Mouse (Mus musculus) urinary bladder, postnatal 0 days (tissue): ENCODE measurements around the gene Sult1a1. TPM values are rescaled to one million over a fixed set of nuclear protein-coding genes. Genes with fewer than 3 reads are reported as not detected.

Source experiments
- polyA plus RNA-seq: library from polyadenylated mRNA; unstranded; fragments of >200 nt; fragmentation: Nextera tagmentation; extraction: Ambion mirVana; gene quantifications from 2 replicates; pipeline ENCODE4 v1.2.1, GENCODE M21; 2015

The Sult1a1 gene
- polyA plus RNA-seq: 16.8 and 17.8 TPM in 2 replicates

DNA sequence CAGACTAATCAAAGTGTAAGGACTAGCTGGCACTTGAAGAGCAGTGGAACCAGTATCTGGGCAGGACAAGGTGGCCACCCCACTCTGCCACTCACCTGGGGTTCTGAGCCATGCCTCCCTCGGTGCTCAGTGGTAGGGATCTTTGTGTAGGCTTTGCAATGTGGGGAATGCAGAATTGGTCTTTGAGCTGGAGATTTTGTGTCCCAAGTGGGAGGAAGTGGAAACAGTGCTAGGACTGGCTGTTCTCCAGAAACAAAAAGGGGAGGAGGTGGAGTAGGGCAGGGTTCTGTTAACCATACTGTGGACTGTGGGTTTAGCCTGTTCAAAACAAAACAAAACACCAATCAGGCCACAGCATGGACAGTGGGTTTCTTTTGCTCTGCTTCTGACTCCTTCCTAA lies at the start of gene Sult1a1:
Gene Sult1a1 (minus strand): TSS at position 226 of the 400 bp plus-strand sequence.

GRCm38 (mm10) chr7:126707442-126708174 lies 31.4 kb upstream of the Sult1a1 start, which contains the start of gene Coro1a:
Coro1a (minus strand) TSS chr7:126707787.

DNA sequence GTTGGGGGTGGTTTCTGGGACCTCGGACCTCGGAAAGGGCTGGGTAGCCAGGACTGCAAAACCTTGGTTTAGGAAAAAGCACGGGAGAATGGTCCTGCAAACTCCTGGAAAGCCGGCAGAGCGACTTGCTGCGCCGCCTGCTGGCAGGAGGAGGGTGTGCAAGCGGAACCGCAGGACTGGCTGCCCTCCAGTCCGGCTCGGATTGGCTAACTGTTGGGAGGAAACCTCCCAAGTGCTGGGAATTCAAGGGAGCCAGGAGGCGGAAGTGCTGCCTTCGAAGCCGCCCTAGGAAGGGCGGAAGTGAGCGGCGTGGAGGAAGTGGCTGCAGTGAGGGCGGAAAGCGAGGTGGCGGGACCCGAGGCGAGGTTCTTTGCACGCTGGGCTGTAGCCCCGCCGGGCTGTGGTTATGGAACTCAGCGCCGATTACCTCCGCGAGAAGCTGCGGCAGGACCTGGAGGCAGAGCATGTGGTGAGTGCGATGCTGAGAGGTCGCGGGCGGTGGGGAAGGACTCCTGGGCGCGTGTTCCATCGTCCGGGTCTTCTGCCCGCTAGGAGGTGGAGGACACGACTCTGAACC lies 19.5 kb upstream of the Sult1a1 start, which contains the start of gene Slx1b:
Gene Slx1b (minus strand): TSS at position 154 of the 577 bp plus-strand sequence.

GRCm38 (mm10) chr7:126695210-126695611 lies 19.0 kb upstream of the Sult1a1 start, which contains the start of gene Bola2:
Bola2 (plus strand) TSS chr7:126695401.

GRCm38 (mm10) chr7:126649231-126650051 lies 26.8 kb downstream of the Sult1a1 start, which contains the start of gene Sgf29:
Sgf29 (plus strand) TSS chr7:126649309.

GRCm38 (mm10) chr7:126630824-126631518 lies 45.3 kb downstream of the Sult1a1 start, which contains the start of gene Nupr1:
Nupr1 (minus strand) TSS chr7:126630861.

Other genes with a start within 250 kb of the Sult1a1 start
- 14.2 and 17.6 TPM in 2 replicates for gene Rabep2, start 247.7 kb downstream of the Sult1a1 start, polyA plus RNA-seq
- gene Atp2a1, start 213.3 kb downstream of the Sult1a1 start, polyA plus RNA-seq: 0.41 and 0.55 TPM in 2 replicates
- 23.0 and 23.6 TPM in 2 replicates for gene Sh2b1, start 201.0 kb downstream of the Sult1a1 start, polyA plus RNA-seq
- gene Tufm, start 189.1 kb downstream of the Sult1a1 start, polyA plus RNA-seq: 55.4 and 60.2 TPM in 2 replicates
- gene Atxn2l, start 173.0 kb downstream of the Sult1a1 start, polyA plus RNA-seq: 23.0 and 25.2 TPM in 2 replicates
- 152 and 161 TPM in 2 replicates for gene Eif3c, start 110.0 kb downstream of the Sult1a1 start, polyA plus RNA-seq
- gene Apobr, start 91.5 kb downstream of the Sult1a1 start, polyA plus RNA-seq: 2.1 and 3.6 TPM in 2 replicates
- gene Cln3, start 90.6 kb downstream of the Sult1a1 start, polyA plus RNA-seq: 17.2 and 19.0 TPM in 2 replicates
- not detected in 2 replicates for gene Il27, start 81.5 kb downstream of the Sult1a1 start, polyA plus RNA-seq
- gene Nupr1, start 45.6 kb downstream of the Sult1a1 start, polyA plus RNA-seq: 62.7 and 73.5 TPM in 2 replicates
- gene Sgf29, start 27.1 kb downstream of the Sult1a1 start, polyA plus RNA-seq: 24.1 and 28.7 TPM in 2 replicates
- 81.7 and 98.8 TPM in 2 replicates for gene Bola2, start 19.0 kb upstream of the Sult1a1 start, polyA plus RNA-seq
- gene Slx1b, start 19.4 kb upstream of the Sult1a1 start, polyA plus RNA-seq: 4.7 and 5.1 TPM in 2 replicates
- gene Coro1a, start 31.4 kb upstream of the Sult1a1 start, polyA plus RNA-seq: 15.1 and 33.5 TPM in 2 replicates
- 58.5 and 65.2 TPM in 2 replicates for gene Mapk3, start 83.2 kb upstream of the Sult1a1 start, polyA plus RNA-seq
- gene Gdpd3, start 89.9 kb upstream of the Sult1a1 start, polyA plus RNA-seq: 7.6 and 8.7 TPM in 2 replicates
- 67.6 and 97.6 TPM in 2 replicates for gene Ypel3, start 100.5 kb upstream of the Sult1a1 start, polyA plus RNA-seq
- 0.12 and 0.15 TPM in 2 replicates for gene Tbx6, start 105.1 kb upstream of the Sult1a1 start, polyA plus RNA-seq
- gene Ppp4c, start 116.1 kb upstream of the Sult1a1 start, polyA plus RNA-seq: 111 and 119 TPM in 2 replicates
- gene Fam57b, start 121.2 kb upstream of the Sult1a1 start, polyA plus RNA-seq: 0.17 and 0.30 TPM in 2 replicates
- gene 4930451I11Rik, start 155.2 kb upstream of the Sult1a1 start, polyA plus RNA-seq: not detected in 2 replicates
- gene Doc2a, start 171.0 kb upstream of the Sult1a1 start, polyA plus RNA-seq: 0.08 TPM in 1 of 2 replicates, not detected in the other
- 9.5 and 10.4 TPM in 2 replicates for gene Hirip3, start 185.5 kb upstream of the Sult1a1 start, polyA plus RNA-seq
- 45.1 and 48.6 TPM in 2 replicates for gene Ino80e, start 185.9 kb upstream of the Sult1a1 start, polyA plus RNA-seq
- gene Taok2, start 208.3 kb upstream of the Sult1a1 start, polyA plus RNA-seq: 18.7 and 20.2 TPM in 2 replicates
- gene Tmem219, start 246.5 kb upstream of the Sult1a1 start, polyA plus RNA-seq: 34.6 and 38.2 TPM in 2 replicates